Mouse (Mus musculus) ovary, adult 18-20 months (tissue): ENCODE measurements around the gene Hrg.
"Not testable (repeated sequence)": the region's sequence is repeated elsewhere in the genome, so short reads cannot be mapped to it uniquely, and the experiment has no call there.

Source experiments
- DNase-seq: peaks from one replicate; pipeline ENCODE4 v3.0.0; 2022; ENCODE audit warnings: low spot score, mixed read lengths

Hrg gene

DNA sequence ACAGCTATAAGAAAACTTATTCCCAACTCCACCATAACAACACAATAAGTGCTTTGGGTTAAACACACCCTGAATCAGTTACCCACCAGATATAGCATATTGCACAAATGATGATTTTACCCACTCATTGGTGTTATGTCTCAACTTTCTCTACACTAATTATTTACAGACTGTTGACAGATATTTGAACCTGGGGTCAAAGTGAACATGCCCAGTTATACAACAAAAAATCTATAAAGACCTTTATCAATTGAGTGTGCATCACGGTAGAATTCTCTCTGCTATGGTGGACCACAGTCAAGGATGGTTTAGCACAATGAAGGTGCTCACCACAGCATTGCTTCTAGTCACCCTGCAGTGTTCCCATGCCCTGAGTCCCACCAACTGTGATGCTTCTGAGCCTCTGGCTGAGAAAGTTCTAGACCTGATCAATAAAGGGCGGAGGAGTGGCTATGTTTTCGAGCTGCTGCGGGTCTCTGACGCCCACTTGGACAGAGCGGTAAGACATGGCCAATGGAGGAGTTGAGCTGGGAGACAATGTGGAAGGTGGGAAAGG, at the start of gene Hrg:
Hrg (plus strand) TSS at position 233 of the 556 bp plus-strand sequence.
- DNase-seq = no peak

DNA sequence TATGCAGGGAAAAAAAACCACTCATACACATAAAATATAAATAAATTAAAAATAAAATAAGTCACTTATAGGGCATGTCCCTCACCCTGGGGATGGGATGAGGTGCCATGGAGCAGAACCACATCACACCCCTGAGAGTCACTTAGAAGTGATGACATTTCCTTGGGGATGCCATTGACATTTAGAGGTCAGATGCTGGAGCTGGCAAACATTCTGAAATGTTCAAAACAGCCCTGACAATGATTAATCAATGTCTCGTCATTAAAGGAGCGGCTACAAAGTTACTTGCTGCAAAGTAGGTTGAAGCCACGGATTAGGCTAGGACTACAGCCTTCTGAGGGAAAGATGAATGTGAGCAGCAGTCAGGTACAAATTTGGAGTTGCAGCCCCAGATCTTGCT, 49.5 kb upstream of the Hrg start:
- no peak for DNase-seq

GRCm38 (mm10) chr16:22909290-22909689, 41.6 kb upstream of the Hrg start:
- DNase-seq = no peak

- no peak for DNase-seq
These were observed 38.9 kb upstream of the Hrg start for GRCm38 (mm10) chr16:22911986-22912385.

DNA sequence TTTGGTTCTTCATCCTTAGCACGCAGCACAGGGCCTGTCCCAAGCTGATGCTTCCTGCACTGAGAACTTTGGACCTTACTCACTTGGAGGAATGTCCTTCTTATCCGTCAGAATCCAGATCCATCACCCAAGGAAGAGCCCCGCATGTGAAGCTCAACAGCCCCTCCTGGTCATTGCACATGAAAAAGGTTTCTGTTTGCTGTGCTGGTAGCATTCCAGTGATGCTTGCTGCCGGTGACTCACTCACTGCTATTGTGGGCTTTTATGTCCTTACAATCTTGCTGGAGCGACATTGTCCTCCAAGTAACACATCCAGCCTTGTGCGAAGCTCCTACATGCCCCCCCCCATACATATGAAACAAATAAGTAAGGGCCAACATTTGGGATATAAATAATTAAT, 38.0 kb upstream of the Hrg start:
- no peak for DNase-seq

DNA sequence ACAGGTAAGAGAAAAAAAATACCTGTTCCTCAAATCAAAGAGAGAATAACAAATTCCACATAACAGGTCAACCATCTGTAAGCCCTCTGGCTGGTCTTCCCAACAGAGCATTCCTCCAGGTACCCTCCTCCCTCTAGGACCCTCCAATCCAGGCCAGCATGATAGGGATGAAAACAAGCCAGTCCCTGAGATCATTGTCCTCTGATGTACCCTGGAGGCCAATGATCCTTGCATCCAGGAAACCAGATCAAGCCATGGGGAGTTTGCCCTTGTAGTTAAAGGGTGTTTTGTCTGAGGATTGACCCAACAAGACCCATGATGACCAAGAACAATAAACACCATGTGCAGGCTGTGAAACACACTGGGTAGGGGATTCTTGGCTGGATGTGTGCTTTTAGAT, 36.6 kb upstream of the Hrg start:
- no peak for DNase-seq

- DNase-seq = no peak
These were observed 32.8 kb upstream of the Hrg start, which contains the start of gene Fetub for GRCm38 (mm10) chr16:22918034-22918433. Gene Fetub (plus strand): TSS chr16:22918334.

DNA sequence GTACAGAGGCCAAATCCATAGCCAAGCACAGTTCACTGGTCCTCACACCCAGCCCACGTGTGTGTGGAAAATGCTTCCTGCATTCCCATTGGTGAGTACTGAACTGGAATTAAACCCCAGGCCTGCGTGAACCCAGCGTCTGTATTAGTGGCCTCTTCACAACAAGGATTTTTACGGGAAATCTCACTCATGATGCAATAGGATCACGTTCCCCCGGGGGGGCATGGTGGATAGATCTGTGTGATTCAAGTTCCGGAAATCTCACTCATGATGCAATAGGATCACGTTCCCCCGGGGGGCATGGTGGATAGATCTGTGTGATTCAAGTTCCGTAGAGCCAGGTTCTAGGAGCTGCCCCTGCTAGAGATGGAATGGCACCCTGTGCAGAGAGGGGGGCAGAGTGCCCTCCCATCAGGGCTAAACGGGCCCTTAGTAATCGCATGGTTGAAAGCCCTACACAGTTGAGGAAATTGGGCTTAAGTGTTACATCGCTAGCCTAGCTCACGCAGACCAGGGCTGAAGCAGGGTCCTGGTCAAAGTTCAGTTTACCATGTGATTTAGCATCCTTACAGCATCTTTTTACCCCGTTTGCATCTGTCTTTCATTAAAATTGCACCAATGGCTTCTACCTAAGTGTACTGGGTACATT, 32.1 kb upstream of the Hrg start:
- no peak for DNase-seq

GRCm38 (mm10) chr16:22919971-22920854, 30.7 kb upstream of the Hrg start:
- DNase-seq = peak; percentile 32

GRCm38 (mm10) chr16:22921761-22922160, 29.1 kb upstream of the Hrg start:
- no peak for DNase-seq

DNA sequence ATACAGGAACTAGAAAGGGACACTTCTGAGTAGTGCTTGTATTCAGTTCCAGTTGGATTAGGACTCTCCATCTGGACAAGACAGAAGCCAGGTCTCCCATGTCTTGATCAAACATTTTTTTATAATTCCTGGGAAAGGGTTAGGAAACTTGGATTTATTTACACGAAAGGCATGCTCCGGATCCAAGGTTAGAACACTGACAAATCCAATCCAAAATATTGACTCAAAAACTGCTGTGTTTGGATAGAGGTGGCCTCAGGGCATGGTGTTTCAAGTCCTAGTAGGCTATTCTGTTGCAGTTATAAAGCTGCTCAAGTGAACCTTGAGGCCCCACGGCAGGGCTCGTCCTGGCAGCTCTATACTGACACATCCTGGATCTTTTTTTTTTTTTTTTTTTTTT, 28.4 kb upstream of the Hrg start:
- no peak for DNase-seq

- DNase-seq = no peak
These were observed 21.3 kb upstream of the Hrg start for GRCm38 (mm10) chr16:22929575-22929974.

DNA sequence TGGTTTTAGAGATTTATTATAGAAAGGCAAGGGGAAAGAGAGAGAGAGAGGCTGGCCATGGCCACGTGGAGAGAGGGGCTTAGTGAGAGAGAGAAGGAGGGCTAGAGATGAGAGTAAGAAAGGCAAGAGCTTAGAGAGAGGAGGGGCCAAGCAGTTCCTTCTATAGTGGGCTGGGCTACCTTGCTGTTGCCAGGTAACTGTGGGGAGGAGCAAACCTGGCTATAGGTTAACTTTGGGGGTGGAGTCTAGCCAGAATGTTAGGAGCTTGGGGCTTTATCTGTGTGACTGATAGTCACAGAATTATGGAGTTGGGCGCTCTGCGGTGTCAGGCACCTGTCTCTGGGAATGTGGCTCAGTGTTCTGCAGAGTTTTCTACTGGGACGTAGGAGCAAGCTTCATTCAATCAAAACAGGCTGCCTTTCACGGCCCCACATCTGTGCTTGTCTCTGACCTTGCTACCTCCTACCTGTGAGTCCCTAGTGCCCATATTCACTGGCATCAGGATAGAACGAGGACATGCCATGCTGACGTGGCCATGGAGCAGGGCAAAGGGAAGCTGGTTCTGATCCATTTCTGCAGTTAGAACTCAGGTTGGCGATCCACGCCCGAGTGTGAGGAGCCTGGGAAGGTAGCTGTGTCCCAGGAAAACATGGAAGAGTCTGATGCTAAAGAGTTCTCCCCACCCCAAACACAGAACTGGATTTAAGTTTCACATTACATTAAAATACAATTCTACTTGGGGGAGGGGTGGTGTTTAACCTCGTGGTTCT, 19.3 kb upstream of the Hrg start:
- no peak for DNase-seq

- no peak for DNase-seq
These were observed 13.2 kb upstream of the Hrg start for GRCm38 (mm10) chr16:22937631-22938030.

DNA sequence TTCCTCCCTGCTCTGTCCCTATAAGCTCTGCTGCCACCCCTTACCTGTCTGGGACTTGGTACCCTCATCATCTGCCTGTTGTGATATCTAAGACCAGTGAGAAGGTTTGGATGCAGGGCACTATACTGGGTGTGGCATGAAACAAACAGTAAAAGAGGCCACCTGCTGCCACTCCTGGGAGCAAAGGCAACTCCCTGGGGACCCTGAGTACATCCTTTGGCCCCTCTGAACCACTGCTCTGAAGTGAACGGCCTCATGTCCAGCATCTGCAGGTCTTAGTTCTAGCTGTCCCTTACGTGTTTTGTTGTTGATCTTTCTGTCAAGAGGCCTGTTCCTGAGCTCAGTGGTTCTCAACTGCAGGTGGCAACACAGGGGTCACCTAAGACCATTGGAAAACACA, 12.3 kb upstream of the Hrg start:
- DNase-seq = no peak

- no peak for DNase-seq
These were observed 11.7 kb upstream of the Hrg start for GRCm38 (mm10) chr16:22939120-22939695.

DNA sequence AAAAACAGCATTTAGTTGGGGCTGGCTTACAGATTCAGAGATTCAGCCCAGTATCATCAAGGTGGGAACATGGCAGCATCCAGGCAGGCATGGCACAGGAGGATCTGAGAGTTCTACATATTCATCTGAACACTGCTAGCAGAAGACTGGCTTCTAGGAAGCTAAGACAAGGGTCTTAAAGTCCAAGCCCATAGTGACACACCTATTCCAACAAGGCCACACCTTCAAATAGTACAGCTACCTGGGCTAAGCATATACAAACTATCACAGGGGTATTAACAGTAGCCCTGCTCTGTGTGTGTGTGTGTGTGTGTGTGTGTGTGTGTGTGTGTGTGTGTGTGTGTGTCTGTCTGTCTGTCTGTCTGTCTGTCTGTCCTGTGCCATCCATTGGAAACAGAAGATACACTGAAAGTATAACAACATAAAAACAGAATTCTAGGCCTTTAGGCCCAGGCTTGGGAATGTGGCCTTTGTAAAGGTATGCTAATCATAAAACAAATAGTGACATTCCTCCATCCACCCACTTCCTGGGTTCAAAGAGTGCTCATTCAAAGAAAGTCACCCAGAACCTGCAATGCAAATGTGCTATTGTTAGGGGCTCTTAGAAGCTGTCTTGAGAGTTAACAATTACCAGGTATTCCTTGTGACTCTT, 8.9 kb upstream of the Hrg start:
- DNase-seq = not testable (repeated sequence)

- no peak for DNase-seq
These were observed 3.5 kb upstream of the Hrg start for GRCm38 (mm10) chr16:22947371-22947770.

GRCm38 (mm10) chr16:22953069-22953468, 2.2 kb downstream of the Hrg start:
- DNase-seq = no peak

DNA sequence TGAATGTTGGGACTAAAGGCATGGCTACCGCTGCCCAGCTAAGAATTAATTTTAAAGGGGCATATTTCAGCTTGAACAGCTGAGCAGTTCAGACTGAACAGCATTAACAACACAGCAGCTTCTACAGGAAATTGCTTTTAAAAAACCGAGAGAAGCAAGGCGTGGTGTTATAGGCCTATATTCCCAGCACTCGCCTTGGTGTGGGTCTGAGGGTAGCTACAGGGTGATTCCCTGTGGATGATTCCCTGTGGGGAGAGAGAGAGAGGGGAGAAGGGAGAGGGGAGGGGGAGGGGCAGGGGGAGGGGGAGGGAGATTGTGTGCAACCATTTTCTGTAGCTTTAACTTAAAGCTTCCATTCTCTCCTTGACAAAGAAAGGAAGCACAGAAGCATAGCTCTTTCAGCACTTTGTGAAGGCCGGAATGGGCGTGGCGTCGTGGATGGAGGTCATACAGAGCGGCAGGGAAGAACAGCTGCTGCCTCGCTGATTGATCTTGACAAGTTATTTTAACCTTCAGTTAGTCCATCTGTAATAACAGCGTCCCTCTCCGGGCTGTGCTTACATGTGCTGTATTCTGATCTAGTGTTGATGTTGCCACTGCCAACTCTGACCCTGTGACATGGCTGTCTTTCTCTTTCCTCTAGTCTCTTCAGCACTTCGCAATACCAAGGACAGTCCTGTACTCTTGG, 4.7 kb downstream of the Hrg start:
- DNase-seq = peak; percentile 5

DNA sequence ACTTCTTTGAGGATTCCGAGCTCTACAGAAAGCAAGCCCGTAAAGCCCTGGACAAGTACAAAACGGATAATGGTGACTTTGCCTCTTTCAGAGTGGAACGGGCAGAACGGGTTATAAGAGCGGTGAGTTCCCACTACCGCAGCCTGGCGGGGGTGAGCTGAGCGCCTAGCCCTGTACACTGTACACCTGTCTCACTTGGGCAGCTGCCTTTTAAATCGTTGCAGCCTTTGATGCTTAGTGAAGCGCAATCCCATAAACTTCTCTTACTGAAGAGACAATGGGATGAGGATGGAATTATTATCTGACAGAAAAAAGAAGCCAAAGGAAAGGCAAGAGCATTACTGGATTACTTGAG, 5.2 kb downstream of the Hrg start:
- DNase-seq = no peak
